Mouse (Mus musculus) bone marrow, adult 2 months (tissue): ENCODE measurements around the gene Zfp84. TPM values are rescaled to one million over a fixed set of nuclear protein-coding genes. Genes with fewer than 3 reads are reported as not detected.

Source experiments
- H3K27ac ChIP-seq: fragments of 200-500 bp; 2 replicates; pipeline ENCODE4 v1.5.1; 2012; ENCODE audit warnings: low read depth, mild to moderate bottlenecking, control low read depth, inconsistent platforms, low read length; ENCODE audit not compliant: control insufficient read depth, poor library complexity, insufficient read depth
- H3K4me1 ChIP-seq: fragments of 200-500 bp; 2 replicates; pipeline ENCODE4 v1.6.1; 2011; ENCODE audit warnings: low read length; ENCODE audit not compliant: control insufficient read depth, insufficient read depth
- H3K4me3 ChIP-seq: fragments of 200-500 bp; replicated peaks from 2 replicates; pipeline ENCODE3; 2011; ENCODE audit warnings: mild to moderate bottlenecking, low read depth, low read length, control low read depth; ENCODE audit not compliant: control insufficient read depth
- CTCF ChIP-seq: fragments of 200-500 bp; IDR thresholded peaks from 2 replicates; pipeline ENCODE4 v1.5.1; 2011; ENCODE audit warnings: low read length, control low read depth; ENCODE audit not compliant: control insufficient read depth, insufficient read depth
- POLR2A ChIP-seq: fragments of 200-500 bp; IDR thresholded peaks from 2 replicates; pipeline ENCODE4 v1.6.1; 2011; ENCODE audit warnings: low read depth, mild to moderate bottlenecking, control low read depth, low read length, borderline replicate concordance; ENCODE audit not compliant: control insufficient read depth
- WGBS: fragments of 180-500 bp; shearing (Covaris S2); methylation state at CpG from one replicate; pipeline ENCODE4 v1.1.7; 2018; 5-methylcytosine and 5-hydroxymethylcytosine counted together
- polyA plus RNA-seq: library from polyadenylated mRNA; stranded (reverse); fragments of >200 nt; gene quantifications from 2 replicates; pipeline ENCODE4 v1.2.4, GENCODE M21; 2011; ENCODE audit warnings: low replicate concordance; ENCODE audit not compliant: missing spikeins, insufficient read depth, insufficient read length

The Zfp84 gene
- polyA plus RNA-seq, 1 experiment: 3.3 TPM

DNA sequence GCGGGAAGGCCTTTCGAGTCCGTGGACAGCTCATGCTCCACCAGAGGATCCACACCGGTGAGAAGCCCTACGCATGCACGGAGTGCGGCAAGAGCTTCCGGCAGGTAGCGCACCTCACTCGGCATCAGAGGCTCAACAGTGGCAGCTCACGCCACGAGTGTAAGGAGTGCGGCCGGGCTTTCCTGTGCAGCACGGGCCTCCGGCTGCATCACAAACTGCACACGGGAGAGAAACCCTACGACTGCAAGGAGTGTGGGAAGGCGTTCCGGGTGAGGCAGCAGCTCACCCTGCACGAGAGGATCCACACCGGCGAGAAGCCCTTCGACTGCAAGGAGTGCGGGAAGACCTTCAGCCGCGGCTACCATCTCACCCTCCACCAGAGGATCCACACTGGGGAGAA lies 24.6 kb downstream of the Zfp84 start:
- WGBS: 64% methylated on average over 27 of the region's 27 CpGs
- TF ChIP-seq CTCF (no peak), POLR2A (no peak)

DNA sequence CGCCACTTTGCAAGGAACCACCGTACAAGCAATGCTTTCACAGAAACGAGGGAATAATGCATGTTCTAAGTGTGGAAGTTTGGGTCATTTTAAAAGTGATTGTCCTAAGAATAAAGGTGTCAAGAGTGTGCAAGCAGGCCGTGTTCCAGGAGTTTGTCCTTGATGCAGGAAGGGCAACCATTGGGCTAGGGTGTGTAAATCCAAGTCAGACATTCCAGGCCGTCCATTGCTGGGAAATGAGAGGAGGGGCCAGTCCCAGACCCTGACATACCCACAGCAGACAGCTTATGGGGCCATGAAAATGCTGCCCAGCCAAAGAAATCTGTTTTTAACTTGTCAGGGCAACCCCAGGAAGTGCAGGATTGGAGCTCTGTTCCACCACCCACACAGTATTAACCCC lies 38.7 kb downstream of the Zfp84 start:
- 84% methylated on average over 5 of the region's 5 CpGs for WGBS
- H3K4me3 ChIP-seq: no peak overlapping the region
- no peak overlapping the region for H3K27ac ChIP-seq
- TF ChIP-seq POLR2A: no peak
- no peaks in the 10 kb centered on the region for H3K4me1 ChIP-seq

More for the DNA sequence above, 24.6 kb downstream of the Zfp84 start:
- Histone ChIP-seq H3K4me1 (no peaks in the 10 kb centered on the region), H3K27ac (no peak overlapping the region), H3K4me3 (no peak overlapping the region)

DNA sequence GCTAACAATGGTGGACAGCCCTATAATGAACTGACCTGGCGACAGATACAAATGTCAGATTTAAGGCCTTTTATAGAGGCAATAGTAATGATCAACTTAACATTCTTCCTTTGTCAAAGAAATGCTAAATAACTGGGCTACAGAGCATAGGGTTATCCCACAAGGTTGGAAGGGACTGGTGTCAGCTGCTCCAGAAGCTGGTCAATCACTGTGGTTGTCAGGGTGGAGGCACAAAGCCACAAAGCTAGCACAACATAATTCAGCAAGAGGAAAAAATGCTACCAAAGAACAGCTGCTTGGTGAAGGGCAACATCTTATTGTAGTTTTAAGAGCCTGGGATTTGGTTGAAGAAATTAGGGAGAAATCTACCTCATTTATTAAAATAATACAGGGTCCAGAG lies 43.9 kb downstream of the Zfp84 start:
- Histone ChIP-seq H3K4me3 (no peak overlapping the region), H3K27ac (no peak overlapping the region), H3K4me1 (no peaks in the 10 kb centered on the region; the same call in 1 of the 2 replicates)
- no peak for TF ChIP-seq CTCF
- no peak for TF ChIP-seq POLR2A
- 85% methylated on average over 1 of the region's 1 CpGs for WGBS

DNA sequence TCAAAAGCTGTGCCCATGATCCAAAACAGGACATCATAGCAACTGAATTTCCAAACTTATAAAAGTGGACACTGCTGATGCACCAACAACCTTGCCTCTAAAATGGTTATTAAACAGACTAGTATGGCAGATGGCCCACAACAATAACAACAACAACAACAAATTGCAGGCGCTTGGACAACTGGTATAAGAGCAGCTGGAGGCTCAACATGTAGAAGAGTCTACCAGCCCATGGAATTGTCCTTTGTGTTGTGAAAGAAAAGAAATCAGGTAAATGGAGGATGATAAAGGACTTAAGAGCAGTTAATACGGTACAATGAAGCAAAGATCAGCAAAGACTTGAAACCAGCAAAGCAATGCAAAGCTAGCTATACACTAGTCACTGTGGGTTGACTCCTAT lies 46.0 kb downstream of the Zfp84 start:
- no peak overlapping the region for H3K4me3 ChIP-seq
- TF ChIP-seq POLR2A (no peak), CTCF (no peak)
- WGBS: 87% methylated on average over 2 of the region's 2 CpGs
- H3K4me1 ChIP-seq: peaks cover 1% of the 10 kb centered on the region
- H3K27ac ChIP-seq: no peak overlapping the region

DNA sequence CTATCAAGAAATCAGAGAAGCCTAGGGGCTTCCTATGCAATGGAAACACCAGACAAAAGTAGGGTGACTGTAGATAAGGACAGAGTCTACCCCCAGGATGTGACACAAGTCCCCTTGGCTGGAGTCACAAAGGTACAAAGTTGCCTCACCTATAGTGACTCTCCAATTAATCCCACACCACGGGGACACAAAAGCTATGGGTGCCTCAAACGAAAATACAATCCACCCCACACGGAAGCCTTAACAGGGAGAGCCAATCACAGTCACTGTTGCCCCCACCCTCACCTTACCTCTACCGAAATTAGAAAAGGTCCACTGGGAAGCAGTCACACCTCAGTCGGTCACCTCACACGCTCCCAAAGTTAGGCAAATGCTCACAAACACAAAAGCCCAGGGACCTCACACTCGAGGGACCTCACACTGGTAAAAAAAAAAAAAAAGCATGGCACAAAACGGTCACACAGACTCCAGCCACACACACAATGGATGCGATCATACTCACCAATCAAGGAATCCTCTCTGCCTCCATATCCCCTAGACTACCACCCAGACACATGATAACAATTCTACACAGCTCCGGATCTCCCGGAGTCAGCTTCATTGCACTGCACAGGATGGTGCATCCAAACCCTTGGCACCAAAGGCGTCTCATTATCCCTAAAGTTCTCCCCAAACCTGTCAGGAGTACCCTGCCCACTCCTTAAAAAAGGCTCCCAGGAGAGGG lies 46.9 kb downstream of the Zfp84 start:
- no peak for TF ChIP-seq CTCF
- no peak for TF ChIP-seq POLR2A
- H3K4me1 ChIP-seq: peaks cover 1% of the 10 kb centered on the region
- H3K27ac ChIP-seq: no peak overlapping the region
- WGBS: 2% methylated on average over 12 of the region's 12 CpGs
- H3K4me3 ChIP-seq: peak overlapping the region; percentile 92

DNA sequence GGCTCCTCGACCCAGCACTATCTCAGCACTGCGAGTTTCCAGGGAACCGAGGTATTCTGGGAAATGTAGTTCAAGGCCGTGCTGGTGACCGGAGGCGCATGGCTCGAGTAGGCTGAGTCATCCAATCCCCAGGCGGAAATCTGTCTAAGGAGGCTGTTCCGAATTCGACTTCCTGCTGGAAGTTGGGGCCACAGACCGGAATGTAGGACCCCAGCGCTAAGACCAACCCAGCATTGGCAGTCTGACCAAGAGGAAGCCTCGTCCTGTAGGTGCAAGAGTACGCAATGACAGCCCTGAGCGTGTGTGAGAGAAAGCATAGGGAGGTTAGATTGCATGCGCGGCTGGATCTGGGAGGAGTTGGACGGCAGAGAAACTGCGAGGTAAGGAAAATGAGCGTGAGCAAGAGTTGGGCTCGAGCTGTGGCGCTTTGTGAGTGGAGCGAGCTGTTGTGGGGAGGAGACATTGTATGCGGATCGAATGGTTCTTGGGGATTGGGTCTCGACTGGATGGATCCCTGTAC lies 47.6 kb downstream of the Zfp84 start, which contains the start of gene Zfp790:
Zfp790 (plus strand) TSS at position 205 of the 520 bp plus-strand sequence.
- Histone ChIP-seq H3K27ac (peak within 1 kb of the TSS; percentile 21), H3K4me1 (peaks cover 1% of the 10 kb centered on the region), H3K4me3 (peak within 1 kb of the TSS; percentile 92)
- under 1% methylated on average over 26 of the region's 26 CpGs for WGBS
- no peak for TF ChIP-seq CTCF
- 0 out of 2 replicates have a peak, but pooled peaks have one; percentile 21 for TF ChIP-seq POLR2A

DNA sequence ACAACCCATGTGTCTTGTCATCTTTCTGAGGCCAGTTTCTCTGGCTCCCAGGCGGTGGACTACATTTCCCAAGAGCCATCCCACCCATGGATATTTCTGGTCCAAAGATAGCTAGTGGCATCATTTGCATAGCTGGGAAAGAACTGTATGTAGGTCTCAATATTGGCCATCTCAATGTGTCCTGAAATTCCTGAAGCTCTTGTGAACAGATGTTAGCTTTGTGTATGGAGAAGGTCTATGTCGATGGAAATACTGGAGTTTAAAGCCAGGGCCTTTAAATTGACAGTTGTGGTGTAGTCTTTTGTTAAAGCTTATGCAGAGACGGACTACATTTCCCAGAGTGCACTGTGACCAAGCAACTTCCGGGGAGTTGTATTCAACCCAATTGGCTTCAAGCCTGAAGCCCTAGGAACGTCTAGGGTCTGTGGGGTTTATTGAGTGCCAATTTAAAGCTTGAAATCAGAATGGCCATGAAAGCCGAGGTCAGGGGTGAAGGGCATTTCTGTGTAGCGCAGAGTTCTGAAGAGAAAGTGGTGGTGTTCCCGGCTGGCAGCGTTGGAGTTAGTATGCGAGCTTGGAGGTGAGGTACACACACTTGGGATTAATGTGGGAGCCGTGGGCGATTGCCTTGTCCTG lies 50.4 kb downstream of the Zfp84 start:
- WGBS: 6% methylated on average over 12 of the region's 12 CpGs
- no peak for TF ChIP-seq POLR2A
- TF ChIP-seq CTCF: no peak
- H3K4me3 ChIP-seq: peak overlapping the region; percentile 93
- H3K4me1 ChIP-seq: peaks cover 1% of the 10 kb centered on the region
- peak overlapping the region; percentile 1; the same call in 1 of the 2 replicates for H3K27ac ChIP-seq

DNA sequence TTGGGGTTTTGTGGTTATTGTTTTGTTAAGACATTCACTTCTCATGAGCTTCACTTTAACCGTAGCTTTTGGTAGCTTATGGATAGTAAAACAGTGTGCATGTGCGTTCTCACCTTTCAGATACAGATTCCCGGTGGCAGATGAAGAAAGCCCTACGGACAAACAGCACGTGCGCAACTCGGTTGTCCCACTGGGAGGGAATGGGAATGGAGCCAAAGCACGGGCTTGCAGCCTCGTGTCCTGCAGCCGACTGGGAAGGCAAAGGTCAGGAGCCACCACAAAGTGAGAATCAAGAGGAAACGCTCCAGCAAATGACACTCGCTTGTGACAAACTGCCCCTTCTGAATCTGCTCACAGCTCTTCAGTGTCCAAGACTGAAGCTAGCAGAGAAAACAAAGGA lies 59.6 kb downstream of the Zfp84 start:
- TF ChIP-seq CTCF (no peak), POLR2A (no peak)
- no peak overlapping the region for H3K27ac ChIP-seq
- H3K4me1 ChIP-seq: no peaks in the 10 kb centered on the region
- H3K4me3 ChIP-seq: no peak overlapping the region
- 93% methylated on average over 12 of the region's 12 CpGs for WGBS

Other genes starting within 250 kb of the Zfp84 start
- gene Sipa1l3, start 249.9 kb upstream of the Zfp84 start, polyA plus RNA-seq: 11.9 and 16.8 TPM in 2 replicates
- gene Catsperg2, start 41.5 kb upstream of the Zfp84 start, polyA plus RNA-seq: not detected in 2 replicates
- gene Zfp30, start 15.4 kb downstream of the Zfp84 start, polyA plus RNA-seq: 0.57 TPM in 2 replicates
- 2.1 and 3.8 TPM in 2 replicates for gene Zfp790, start 47.6 kb downstream of the Zfp84 start, polyA plus RNA-seq
- 0.34 and 6.7 TPM in 2 replicates for gene Zfp940, start 85.1 kb downstream of the Zfp84 start, polyA plus RNA-seq
- 0.79 and 5.3 TPM in 2 replicates for gene Zfp420, start 91.4 kb downstream of the Zfp84 start, polyA plus RNA-seq
- gene Zfp27, start 138.0 kb downstream of the Zfp84 start, polyA plus RNA-seq: 0.97 and 3.4 TPM in 2 replicates
- 1.6 and 3.9 TPM in 2 replicates for gene Zfp383, start 139.7 kb downstream of the Zfp84 start, polyA plus RNA-seq
- gene Zfp74, start 185.5 kb downstream of the Zfp84 start, polyA plus RNA-seq: 1.2 and 3.2 TPM in 2 replicates
- gene Zfp568, start 215.4 kb downstream of the Zfp84 start, polyA plus RNA-seq: 2.6 and 11.8 TPM in 2 replicates